Mouse (Mus musculus) forebrain, embryonic 16.5 days (tissue): ENCODE data around the gene Fto. TPM values are rescaled to one million over a fixed set of nuclear protein-coding genes. Genes with fewer than 3 reads are reported as not detected.

ENCODE experiments used
- ATAC-seq: fragments of 200-750 bp; cut with Nextera tagmentation; 2 replicates; pipeline ENCODE4 v1.8.0; 2017; ENCODE audit warnings: mild to moderate bottlenecking, moderate library complexity
- H3K27ac ChIP-seq: fragments of 300-500 bp; sonication (generic); 2 replicates; pipeline ENCODE4 v1.5.1; 2014; ENCODE audit warnings: low read length, control low read depth
- H3K27me3 ChIP-seq: fragments of 300-500 bp; sonication (generic); replicated peaks from 2 replicates; pipeline ENCODE4 v1.6.1; 2014; ENCODE audit warnings: low read length; ENCODE audit not compliant: control insufficient read depth, insufficient read depth
- H3K36me3 ChIP-seq: fragments of 300-500 bp; sonication (generic); 2 replicates; pipeline ENCODE4 v1.6.1; 2014; ENCODE audit not compliant: control insufficient read depth, insufficient read depth
- H3K4me1 ChIP-seq: fragments of 300-500 bp; sonication (generic); replicated peaks from 2 replicates; pipeline ENCODE4 v1.6.1; 2014; ENCODE audit warnings: low read length; ENCODE audit not compliant: control insufficient read depth, insufficient read depth
- H3K4me2 ChIP-seq: fragments of 300-500 bp; sonication (generic); 2 replicates; pipeline ENCODE4 v1.6.1; 2014; ENCODE audit warnings: mild to moderate bottlenecking, low read length, control low read depth
- H3K4me3 ChIP-seq: fragments of 300-500 bp; sonication (generic); replicated peaks from 2 replicates; pipeline ENCODE4 v1.5.1; 2014; ENCODE audit warnings: mild to moderate bottlenecking, low read length, control low read depth
- H3K9ac ChIP-seq: fragments of 300-500 bp; sonication (generic); replicated peaks from 2 replicates; pipeline ENCODE4 v1.6.1; 2014; ENCODE audit warnings: low read depth, low read length, control low read depth
- H3K9me3 ChIP-seq: fragments of 300-500 bp; sonication (generic); 2 replicates; pipeline ENCODE4 v1.6.1; 2016; ENCODE audit warnings: low read length; ENCODE audit not compliant: control insufficient read depth
- WGBS: fragments of 180-500 bp; shearing (Covaris S2); extraction: QIAGEN DNeasy Blood & Tissue Kit; methylation state at CpG from one replicate; pipeline ENCODE4 v1.1.7; 2014; 5-methylcytosine and 5-hydroxymethylcytosine counted together
- polyA plus RNA-seq: library from polyadenylated mRNA; unstranded; fragments of >200 nt; fragmentation: Nextera tagmentation; extraction: Ambion mirVana; gene quantifications from 2 replicates; pipeline ENCODE4 v1.2.1, GENCODE M21; 2015

Gene Fto
- polyA plus RNA-seq, 1 experiment from 2014 or later, result 132 TPM

GRCm38 (mm10) chr8:91528967-91529366 is 215.6 kb downstream of the Fto start:
- Histone ChIP-seq H3K36me3 (no peaks in the 10 kb centered on the region), H3K27me3 (peaks cover 2% of the 10 kb centered on the region; the same call in 1 of the 2 replicates), H3K4me2 (no peak overlapping the region), H3K4me3 (no peak overlapping the region), H3K9me3 (no peaks in the 10 kb centered on the region), H3K4me1 (peaks cover 18% of the 10 kb centered on the region), H3K9ac (no peak overlapping the region), H3K27ac (no peak overlapping the region)
- WGBS, result 51% methylated on average over 2 of the region's 2 CpGs
- ATAC-seq, result no peak

GRCm38 (mm10) chr8:91529699-91530098 is 216.4 kb downstream of the Fto start:
- H3K4me1 ChIP-seq, result peaks cover 20% of the 10 kb centered on the region
- no peak for ATAC-seq
- no peaks in the 10 kb centered on the region for H3K9me3 ChIP-seq
- H3K9ac ChIP-seq, result no peak overlapping the region
- H3K27me3 ChIP-seq, result peaks cover 2% of the 10 kb centered on the region; the same call in 1 of the 2 replicates
- WGBS, result 95% methylated on average over 5 of the region's 5 CpGs
- H3K36me3 ChIP-seq, result no peaks in the 10 kb centered on the region
- H3K4me2 ChIP-seq, result no peak overlapping the region
- no peak overlapping the region for H3K27ac ChIP-seq
- no peak overlapping the region for H3K4me3 ChIP-seq

DNA sequence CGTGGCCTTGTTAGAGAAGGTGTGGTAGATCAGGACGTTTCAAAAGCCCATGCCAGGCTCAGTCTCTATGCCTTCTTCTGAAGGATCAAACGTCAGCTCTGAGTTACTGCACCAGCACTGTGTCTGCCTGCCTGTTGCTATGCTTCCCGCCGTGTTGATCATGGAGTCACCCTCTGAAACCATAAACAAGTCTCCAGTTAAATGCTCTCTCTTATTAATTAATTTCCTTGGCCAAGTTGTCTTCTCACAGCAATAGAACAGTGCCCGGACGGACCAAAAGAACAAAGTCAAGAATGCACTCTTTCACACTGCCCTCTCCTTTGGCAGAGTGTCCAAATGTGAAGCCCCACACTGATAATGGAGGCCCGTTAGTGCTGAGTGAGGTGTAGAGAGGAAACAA is 217.3 kb downstream of the Fto start:
- ATAC-seq, result no peak
- 78% methylated on average over 8 of the region's 8 CpGs for WGBS
- Histone ChIP-seq H3K9me3 (no peaks in the 10 kb centered on the region), H3K27ac (no peak overlapping the region), H3K4me2 (no peak overlapping the region), H3K4me1 (peaks cover 12% of the 10 kb centered on the region), H3K36me3 (no peaks in the 10 kb centered on the region), H3K9ac (no peak overlapping the region), H3K4me3 (no peak overlapping the region), H3K27me3 (peaks cover 2% of the 10 kb centered on the region; the same call in 1 of the 2 replicates)

DNA sequence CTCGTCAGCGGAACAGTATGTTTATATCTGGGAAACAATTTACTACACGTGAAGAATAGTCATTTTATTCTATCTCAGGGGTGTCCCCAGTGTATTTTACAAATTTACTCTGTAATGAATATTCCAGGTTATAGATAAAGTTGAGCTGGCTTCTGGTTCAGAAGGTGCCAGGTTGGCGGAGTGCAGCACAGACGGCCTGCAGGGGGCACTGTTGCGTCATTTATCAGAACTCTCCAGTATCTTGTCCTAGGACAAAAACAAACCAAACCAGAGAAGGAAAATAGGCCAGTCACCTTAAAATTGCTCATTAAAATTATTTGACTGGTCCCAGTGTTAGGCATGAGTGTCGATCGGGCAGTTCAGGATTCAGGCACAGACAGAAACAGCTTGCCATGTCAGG is 218.6 kb downstream of the Fto start:
- Histone ChIP-seq H3K9ac (no peak overlapping the region), H3K27ac (no peak overlapping the region), H3K4me2 (no peak overlapping the region), H3K36me3 (no peaks in the 10 kb centered on the region), H3K27me3 (0 out of 2 replicates have a peak, but pooled peaks cover 2% of the 10 kb centered on the region), H3K9me3 (no peaks in the 10 kb centered on the region), H3K4me1 (peaks cover 10% of the 10 kb centered on the region; the same call in 1 of the 2 replicates), H3K4me3 (no peak overlapping the region)
- 22% methylated on average over 8 of the region's 8 CpGs for WGBS
- ATAC-seq, result peak; percentile 37

- Histone ChIP-seq H3K27ac (no peak overlapping the region), H3K9ac (no peak overlapping the region), H3K36me3 (no peaks in the 10 kb centered on the region), H3K9me3 (no peaks in the 10 kb centered on the region), H3K27me3 (no peaks in the 10 kb centered on the region), H3K4me1 (peaks cover 13% of the 10 kb centered on the region; the same call in 1 of the 2 replicates), H3K4me3 (no peak overlapping the region), H3K4me2 (no peak overlapping the region)
- no peak for ATAC-seq
- 69% methylated on average over 18 of the region's 18 CpGs for WGBS
Observed at GRCm38 (mm10) chr8:91532671-91533436, 219.5 kb downstream of the Fto start.

- WGBS, result 84% methylated on average over 5 of the region's 5 CpGs
- H3K36me3 ChIP-seq, result no peaks in the 10 kb centered on the region
- no peak for ATAC-seq
- H3K27ac ChIP-seq, result no peak overlapping the region
- H3K4me1 ChIP-seq, result peaks cover 13% of the 10 kb centered on the region; the same call in 1 of the 2 replicates
- H3K9ac ChIP-seq, result no peak overlapping the region
- H3K4me2 ChIP-seq, result no peak overlapping the region
- no peaks in the 10 kb centered on the region for H3K9me3 ChIP-seq
- H3K4me3 ChIP-seq, result no peak overlapping the region
- no peaks in the 10 kb centered on the region for H3K27me3 ChIP-seq
Observed at GRCm38 (mm10) chr8:91534752-91535151, 221.4 kb downstream of the Fto start.

GRCm38 (mm10) chr8:91538109-91538508 is 224.8 kb downstream of the Fto start:
- Histone ChIP-seq H3K27ac (no peak overlapping the region), H3K27me3 (no peaks in the 10 kb centered on the region), H3K4me1 (peaks cover 9% of the 10 kb centered on the region; the same call in 1 of the 2 replicates), H3K36me3 (no peaks in the 10 kb centered on the region), H3K4me3 (no peak overlapping the region), H3K9ac (no peak overlapping the region), H3K4me2 (no peak overlapping the region), H3K9me3 (no peaks in the 10 kb centered on the region)
- WGBS, result 74% methylated on average over 9 of the region's 9 CpGs
- no peak for ATAC-seq

- Histone ChIP-seq H3K4me3 (no peak overlapping the region), H3K36me3 (no peaks in the 10 kb centered on the region), H3K27me3 (no peaks in the 10 kb centered on the region), H3K9ac (no peak overlapping the region), H3K4me1 (0 out of 2 replicates have a peak, but pooled peaks cover 7% of the 10 kb centered on the region), H3K4me2 (no peak overlapping the region), H3K9me3 (no peaks in the 10 kb centered on the region), H3K27ac (no peak overlapping the region)
- whole genome bisulfite sequencing, result 77% methylated on average over 5 of the region's 5 CpGs
- ATAC-seq, result no peak
Observed at GRCm38 (mm10) chr8:91538892-91539291, 225.6 kb downstream of the Fto start.

- WGBS, result 84% methylated on average over 8 of the region's 8 CpGs
- Histone ChIP-seq H3K4me2 (no peak overlapping the region), H3K4me1 (0 out of 2 replicates have a peak, but pooled peaks cover 4% of the 10 kb centered on the region), H3K27ac (no peak overlapping the region), H3K4me3 (no peak overlapping the region), H3K36me3 (no peaks in the 10 kb centered on the region), H3K9ac (no peak overlapping the region), H3K27me3 (no peaks in the 10 kb centered on the region), H3K9me3 (no peaks in the 10 kb centered on the region)
- no peak for ATAC-seq
Observed at GRCm38 (mm10) chr8:91539586-91539985, 226.3 kb downstream of the Fto start.
